Mouse (Mus musculus) cerebellum, postnatal 4 days (tissue): Measurements from ENCODE around the gene Aldh1a2.

ENCODE experiments used
- DNase-seq, 2 experiments: peaks; one replicate each; pipeline ENCODE4 v3.0.0; 2022; ENCODE audit warnings: low spot score in 2 of 2, mixed read lengths in 1 of 2

Aldh1a2 gene

DNA sequence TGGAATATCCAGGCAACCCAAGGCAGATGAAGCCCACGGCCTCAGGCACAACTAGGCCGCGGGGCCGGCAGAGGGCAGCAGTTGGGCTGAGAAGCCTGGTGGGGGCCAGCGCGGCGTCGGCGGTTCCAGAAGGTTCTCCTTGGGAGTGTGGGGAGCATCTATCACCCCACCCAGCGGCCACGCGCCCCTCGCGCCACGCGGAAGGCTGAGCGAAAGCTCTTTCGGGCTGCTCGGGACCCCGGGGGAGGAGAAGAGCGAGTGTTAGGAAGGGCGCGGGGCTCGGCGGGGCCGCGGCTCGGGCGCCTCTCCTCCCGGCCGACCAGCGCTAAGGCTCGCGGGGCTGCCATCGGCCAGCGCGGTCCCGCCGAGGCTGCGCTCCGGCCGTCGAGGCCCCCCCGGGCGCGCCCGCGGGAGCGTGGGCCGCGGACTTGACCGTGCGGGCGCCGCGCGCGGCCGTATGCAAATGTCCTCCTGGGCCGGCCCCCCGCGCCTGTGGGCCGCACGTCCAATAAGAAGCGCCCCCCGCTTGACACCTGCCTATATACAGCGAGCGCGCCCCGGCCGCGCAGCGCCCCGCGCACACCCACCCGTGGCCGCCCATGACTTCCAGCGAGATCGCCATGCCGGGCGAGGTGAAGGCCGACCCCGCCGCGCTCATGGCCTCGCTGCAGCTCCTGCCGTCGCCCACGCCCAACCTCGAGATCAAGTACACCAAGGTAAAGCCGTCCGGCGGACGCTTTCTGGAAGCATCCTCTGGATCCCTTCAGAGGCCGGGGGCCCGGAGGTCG, at the start of gene Aldh1a2:
TSS of gene Aldh1a2 (plus strand) at position 542 of the 788 bp plus-strand sequence.
- DNase-seq, result peak; percentile 36 to 63

DNA sequence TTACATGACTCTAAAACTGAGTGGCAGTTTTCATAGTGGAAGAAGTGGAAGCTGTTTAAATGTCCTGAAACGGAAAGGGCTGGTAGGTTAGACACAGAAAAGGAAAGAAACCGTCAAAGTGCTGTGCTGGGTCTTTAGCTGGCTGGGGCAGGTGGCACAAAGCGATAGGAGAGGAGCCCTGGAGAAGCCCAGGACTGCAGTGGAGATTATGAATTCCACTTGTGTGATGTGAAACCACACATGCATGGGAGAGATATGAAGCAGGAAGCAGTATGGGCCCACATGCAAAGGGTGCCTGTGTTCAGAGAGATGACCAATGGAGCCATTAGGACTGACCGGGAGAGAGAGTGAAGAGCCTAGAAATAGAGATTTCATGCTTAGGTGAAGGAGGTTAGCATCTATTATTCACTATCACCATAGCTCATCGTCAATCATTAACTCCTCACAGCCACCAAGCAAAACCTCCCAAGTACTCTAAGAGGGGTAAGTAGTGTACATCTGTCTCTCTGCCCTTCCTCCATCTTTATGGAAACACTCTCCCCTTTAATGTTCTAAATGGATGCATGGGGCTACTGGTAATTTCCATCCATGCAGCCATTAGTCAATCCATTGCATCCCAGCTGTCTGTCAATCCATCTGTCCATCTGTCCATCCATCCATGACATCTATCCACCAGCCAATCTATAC, 49.4 kb upstream of the Aldh1a2 start:
- DNase-seq, result no peak

DNA sequence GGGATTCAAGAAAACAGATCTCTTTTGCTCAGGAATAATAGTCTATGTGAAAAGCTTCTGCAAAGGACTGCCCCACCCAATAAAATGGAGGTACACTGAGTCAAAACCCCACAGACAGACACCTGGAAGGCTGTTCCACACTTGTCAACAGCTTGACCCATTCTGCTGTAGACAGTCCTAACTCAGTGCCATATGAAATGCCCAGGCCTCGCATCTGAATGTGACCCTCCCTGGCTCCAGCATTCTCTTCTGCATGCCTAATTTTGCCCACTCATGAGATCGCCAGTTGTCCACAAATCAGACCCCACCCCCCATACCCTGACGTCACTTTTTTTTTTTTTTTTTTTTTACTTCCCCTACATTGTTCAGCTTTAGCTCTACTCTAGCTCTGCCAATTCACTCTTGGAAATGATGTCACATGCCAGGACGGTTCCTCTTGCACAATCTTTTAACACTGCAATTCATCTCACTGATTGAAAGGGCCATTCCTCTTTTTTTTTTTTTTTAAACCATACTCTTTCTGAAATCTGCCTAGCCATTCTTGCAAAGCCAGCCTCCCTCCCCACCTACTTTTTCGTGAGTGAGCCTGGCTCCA, 48.6 kb upstream of the Aldh1a2 start:
- no peak for DNase-seq

DNA sequence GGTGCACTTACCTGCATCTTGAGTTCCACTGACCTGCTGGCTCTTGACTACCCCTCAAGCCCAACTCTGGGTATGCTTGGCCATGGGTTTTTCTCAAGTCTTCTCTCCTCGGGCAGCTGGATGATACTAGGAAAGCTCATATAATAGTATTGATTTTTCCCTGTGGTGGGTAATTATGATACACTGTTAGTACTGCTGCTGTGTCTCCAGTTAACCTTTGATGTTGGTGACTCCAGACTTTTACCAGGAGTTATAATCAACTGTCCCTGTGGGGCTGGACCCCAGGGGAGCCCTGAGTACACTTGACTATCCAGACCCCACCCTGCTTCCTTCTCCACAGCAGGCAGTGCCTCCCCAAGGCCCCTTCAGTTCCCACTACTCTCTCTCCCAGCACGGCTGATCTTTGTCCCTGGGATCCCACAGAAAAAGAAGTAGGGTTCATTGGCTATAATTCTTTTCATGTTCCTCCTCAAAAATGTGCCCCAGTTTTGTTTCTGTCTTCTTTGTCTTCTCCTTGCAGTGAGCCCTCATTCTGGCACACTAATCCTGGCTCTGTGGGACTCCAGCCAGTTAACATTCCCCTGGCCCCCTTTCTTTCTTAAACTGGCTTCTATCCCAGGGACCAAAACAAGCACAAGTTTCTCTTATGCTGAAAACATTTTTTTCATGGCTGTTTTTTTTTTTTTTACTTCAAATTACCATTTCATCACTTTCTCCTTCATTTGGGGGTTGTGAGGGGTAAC, 47.9 kb upstream of the Aldh1a2 start:
- DNase-seq, result peak in 1 of 2 experiments; percentile 11

DNA sequence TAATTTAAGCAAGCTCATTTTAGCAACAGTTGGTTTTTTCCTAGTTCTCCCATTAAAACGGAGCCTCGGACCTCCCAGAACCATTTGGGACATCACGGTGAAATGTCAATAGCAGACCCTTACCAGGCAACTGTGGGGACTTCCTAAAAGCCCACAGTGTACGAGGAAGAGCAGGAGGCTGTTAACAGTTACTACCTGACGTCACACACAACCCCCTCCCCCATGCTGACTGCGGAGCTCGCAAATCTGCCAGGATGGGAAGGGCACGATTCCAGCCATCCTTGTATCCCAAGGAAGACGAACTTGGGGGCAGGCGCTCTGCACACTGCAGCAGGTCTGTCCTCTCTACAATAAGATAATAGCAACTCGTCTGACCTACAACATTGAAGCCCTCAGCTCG, 47.1 kb upstream of the Aldh1a2 start, which contains the start of gene Aqp9:
TSS of gene Aqp9 (minus strand) at position 172 of the 400 bp plus-strand sequence.
- no peak for DNase-seq

DNA sequence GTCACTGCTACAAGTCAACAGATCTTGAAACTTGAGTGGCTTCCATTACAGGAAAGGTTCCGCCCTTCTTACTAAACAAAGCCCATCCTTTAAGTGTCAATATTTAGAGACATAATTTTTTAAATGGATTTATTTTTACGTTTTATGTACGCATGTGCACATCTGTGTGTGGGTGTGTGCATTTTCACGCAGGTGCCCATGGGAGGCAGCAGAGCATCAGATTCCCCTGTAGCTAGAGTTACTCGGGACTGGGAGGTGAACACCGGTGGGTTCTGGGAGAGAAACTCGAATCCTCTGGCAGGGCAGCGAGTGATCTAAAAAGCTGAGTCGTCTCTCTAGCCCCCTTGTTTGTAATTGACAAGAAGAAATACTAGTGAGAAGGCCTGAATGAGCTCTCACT, 42.1 kb upstream of the Aldh1a2 start:
- no peak for DNase-seq

DNA sequence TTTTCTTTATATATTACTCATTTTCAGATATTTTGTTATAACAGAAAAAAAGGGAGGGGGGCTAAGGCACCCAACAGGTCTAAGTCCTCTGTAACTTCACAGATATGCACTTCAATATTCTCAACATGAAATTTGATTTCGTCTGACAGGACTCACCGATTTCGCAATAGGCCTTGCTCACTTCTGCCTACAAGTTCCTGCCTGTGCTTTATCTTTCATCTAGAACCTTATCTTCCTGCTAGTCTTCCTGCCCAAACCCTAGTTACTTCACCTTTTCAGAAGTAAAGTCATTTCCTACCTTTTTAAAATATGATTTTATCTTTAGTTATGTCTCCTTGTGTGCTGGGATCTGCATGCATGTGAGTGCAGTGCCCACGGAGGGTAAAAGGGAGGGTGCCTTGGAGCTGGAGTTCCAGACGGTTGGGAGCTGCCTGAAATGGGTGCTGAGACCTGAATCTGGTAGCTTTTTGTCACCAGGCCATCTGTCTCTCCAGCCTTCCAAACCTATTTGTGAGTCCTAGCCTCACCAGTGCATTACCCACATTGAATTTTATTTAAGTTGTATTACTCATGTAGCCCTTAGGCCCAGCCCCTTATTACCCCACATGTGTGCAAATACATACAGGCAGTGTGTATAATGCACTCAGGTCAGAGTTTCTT, 41.1 kb upstream of the Aldh1a2 start:
- DNase-seq, result no peak

DNA sequence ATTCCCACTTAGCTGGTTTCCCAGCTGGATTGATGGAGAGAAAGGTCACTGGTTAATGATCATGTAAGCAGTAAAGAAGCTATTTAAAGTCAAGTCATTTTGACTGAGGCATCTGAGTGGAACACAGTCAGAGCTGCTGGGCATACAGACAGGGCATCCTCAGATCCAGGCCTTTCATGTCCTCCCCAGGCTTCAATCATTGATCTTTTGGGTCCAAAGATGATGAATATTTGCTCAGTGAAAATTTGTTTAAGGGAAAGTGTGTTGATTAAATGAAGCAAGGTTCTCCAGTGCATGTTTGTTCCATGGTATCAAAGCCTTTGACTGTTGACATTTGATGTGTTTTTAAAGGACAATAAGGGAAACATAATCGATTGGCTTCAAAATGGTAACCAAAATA, 39.9 kb upstream of the Aldh1a2 start:
- DNase-seq, result no peak

DNA sequence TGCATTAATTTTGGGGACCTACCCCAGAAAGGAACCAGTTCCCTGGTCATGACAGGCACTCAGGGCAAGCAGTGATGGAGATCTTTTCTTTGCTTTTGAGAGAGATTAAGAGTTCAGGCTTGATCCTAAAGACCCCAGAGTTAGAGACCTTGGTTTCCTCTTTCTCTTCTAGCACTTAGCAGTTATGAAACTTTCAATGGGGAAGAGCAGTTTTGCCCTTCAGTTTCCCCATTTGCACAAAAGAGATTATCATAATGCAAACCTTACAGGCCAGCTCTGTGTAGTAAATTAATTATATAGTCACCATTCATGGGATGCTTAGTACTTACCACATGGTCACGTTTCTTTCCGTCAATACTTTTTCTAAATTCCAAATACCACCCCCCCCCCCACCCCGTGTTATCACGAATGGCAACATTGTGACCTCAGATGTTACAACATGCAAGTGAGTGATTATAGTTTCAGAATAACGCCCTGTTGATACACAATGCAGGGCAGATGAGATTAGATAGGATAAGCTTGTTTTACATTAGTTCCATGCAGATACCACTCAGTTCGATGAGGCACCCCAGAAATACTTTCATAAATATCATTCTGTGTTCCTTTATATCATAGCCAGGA, 36.2 kb upstream of the Aldh1a2 start:
- DNase-seq, result no peak

DNA sequence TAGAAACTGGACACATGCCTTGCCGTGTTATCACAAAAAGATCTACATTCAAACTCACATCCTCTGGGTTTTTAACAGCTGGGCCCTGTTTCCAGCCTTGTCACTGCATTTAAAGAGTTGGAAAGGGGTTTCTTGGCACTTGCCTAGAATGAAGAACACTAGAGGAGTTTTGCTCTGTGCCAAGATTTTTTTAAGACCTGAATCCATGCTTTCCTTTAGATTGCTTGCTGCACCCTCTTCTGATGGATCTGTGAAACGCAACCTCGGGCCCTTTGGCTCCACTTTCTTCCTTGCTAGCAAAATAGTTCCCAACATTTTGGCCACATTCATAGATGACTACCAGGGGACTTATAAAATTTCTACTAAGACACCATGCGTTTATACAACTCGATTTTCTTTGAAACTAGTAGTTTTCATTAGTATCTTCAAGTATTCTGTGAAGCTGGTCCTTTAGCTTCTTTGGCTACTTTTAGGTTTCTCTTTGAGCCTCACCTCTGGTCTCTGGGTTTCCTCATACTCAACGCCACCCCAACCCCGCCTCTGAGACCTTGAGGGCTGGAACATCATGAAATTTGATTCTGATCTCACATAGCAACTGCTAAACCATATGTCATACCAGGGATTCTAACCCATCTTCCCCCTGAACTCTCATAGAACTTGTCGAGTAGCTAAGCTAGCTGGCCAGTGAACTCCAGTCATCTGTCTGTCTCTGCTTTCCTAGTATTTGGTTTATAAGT, 35.5 kb upstream of the Aldh1a2 start:
- DNase-seq, result no peak

DNA sequence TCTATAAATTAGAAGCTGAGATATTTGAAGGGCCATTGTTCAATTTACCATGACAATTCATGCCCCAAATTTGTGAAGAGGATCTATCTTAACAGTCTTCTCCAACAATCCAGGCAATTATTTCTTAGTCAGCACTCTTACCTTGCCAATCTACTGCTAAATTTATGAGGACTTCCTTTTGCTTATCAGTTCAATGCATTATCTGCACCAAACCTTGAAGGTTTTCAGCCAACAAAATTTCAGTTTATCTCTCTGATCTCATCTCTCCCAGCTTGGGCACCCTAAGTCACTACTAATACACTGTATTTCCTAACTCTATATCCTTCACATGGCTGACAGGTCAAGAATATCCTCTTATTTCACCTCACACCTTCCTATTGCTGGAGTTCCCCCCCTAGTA, 30.3 kb upstream of the Aldh1a2 start:
- DNase-seq, result no peak

DNA sequence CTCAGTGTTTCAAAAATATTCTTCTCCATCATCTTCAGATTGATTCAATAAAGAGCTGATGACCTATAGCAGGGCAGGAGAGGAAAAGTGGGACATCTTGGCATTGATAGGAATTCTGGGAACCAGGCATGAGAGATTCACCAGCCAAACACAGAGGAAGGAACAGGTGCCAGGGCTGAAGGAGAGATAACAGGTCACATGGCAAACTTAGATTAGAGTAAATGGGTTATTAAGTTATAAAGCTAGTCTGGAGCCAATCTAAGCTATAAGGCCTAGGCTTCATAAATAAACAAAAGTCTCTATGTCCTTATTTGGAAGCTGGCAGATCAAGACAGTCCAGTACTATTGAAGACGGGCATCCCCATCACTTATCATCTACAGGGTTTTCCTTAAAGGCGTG, 29.8 kb upstream of the Aldh1a2 start:
- no peak for DNase-seq

DNA sequence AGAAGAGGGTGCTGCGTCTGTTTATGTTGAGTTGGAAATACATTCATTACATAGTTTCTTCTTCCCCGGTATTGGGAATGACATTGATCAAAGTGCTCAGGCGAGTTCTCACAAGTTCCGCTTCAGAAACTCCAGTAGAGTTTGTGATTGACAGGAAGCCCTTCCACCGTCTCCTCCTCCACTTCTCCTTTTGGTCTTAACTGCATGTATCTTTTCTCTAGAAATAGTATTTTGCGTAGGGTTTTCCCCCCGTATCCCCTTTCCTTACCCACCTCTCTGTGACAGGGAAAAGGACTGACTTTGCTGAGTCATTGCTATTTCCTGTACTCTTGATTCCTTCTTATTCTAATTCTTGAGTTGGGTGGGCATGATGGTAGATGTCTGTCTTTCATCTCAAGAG, 28.2 kb upstream of the Aldh1a2 start:
- no peak for DNase-seq

DNA sequence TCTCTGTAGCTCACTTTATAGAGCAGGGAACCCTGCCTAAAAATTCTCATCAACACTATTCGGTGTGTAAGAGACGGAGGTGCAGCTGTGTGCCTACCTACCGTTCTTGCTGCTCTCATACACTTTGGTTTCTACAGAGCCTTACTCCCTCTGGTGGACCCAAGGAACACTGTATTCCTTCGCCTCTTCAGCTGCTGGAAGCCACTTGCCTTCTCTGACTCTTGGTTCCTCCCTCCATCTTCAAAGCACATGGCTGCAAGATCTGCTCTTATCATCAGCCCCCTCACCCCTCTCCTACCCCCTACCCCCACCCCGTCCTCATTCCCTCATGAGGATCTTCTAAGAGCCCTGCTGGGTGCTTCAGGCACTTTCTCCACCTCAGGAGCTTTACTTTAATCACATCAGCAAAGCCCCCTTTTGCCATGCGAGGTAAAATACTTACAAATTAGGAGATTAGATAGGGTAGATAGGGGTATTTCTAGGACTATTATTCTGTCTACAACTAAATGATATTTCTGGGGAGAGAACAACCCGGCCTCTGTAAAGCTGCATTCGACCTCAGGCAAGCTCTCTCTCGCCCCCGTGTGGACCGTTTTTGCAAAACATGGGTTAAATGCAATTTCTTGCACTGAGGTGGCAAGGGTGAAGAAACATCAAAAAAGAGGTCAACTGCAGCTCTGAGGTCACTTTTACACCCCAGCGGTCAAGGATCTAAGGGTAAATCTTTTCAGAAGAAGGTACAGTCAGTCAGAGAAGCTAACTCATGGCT, 26.8 kb upstream of the Aldh1a2 start:
- peak; percentile 54 to 69 for DNase-seq

DNA sequence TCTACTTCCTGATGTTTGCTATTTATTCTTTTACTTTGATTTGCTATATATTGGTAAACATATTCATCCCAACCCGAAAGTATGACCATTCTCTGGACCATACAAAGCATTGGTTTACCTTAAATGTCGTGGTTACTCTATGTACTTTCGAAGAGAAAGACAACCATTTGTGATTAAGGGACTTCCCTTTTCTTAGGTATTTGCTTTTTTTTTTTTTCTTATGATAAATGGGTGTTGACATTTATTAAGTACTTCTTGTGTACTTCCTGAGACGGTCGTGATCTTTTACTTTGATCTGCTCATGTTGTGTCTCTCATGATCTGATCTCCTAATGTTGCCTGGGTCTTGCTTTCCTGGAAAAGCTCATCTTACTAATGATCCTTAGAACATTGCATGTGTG, 16.8 kb upstream of the Aldh1a2 start:
- no peak for DNase-seq

DNA sequence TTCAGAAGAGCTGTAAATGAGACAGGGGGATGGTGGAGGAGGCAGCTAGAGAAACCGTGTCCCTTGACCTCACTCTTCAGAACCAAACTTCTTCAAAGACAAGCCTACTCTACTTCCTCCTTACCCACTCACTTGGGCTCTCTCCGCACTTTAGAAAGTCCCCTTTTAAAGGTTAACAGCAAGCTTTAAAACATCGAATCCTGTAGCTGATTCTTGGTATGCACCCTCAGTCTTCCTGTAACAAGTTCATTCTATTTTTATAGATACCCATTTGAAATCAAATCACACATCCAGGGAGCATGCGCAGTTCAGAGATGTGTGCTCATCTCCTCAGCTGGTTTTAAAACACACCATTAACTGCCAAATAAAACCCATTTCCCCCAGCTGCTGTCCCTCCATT, 13.3 kb upstream of the Aldh1a2 start:
- no peak for DNase-seq

DNA sequence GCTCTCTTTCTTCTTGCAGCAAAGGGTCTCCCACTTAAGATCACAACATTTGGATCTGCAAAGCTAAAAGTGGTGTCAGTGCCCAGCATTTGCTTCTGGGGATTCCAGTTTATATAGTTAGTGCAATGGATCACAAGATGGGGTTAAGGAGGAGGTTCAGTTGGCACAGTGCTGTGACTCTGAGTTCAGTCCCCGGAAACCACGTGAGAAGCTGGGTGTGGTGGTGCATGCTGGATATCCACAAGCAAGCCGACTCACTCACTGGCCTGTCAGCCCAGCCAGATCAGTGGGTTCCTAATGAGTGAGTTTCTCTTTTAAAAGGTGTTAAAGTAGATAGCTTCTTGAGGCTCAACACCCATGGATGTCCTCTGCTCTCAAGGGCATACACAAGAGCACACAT, 6.3 kb upstream of the Aldh1a2 start:
- DNase-seq, result no peak

DNA sequence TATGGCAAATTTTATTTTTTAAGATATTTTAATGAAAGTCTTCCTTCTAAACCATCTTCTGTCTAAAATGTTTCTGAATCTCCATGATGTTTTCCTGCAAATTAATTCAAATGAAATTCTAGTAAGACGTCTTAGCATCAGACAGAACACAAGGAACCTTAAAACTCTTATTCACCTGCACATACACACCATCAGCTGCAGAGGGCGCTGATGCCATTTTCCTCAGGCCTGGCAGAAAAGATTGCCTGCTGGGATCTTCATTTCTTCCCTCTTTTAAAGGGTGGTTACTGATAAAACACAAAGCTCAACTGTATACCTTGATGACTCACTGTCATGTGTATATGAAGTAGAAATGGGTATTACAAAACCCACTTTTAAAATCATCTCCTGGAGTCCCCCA, 4.7 kb upstream of the Aldh1a2 start:
- DNase-seq, result peak in 1 of 2 experiments; percentile 26

DNA sequence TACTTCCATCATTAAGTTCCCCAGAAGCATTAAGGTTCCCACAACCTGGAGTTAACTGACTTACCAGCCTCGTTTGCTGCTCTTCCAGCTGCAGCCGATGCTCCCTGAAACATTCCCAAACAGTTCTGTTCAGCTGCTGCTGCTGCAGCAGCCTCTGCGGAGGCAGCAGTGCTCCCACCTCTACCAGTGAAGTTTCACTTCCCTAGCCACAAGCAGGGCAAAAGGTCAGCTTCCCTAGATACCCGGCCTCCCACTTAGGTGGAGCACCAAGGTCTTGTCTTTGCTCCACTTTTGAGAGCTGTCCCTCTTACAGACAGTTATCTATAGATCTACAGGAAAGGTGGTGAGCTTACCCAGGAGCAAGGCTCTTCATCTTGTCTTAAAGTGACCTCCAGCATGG, 2.0 kb upstream of the Aldh1a2 start:
- DNase-seq, result no peak
